Mouse (Mus musculus) testis, adult 2 months (tissue): ENCODE data around the gene Tcte1. TPM values are rescaled to one million over a fixed set of nuclear protein-coding genes. Genes with fewer than 3 reads are reported as not detected.

Experiments used
- H3K27ac ChIP-seq: fragments of 200-500 bp; 2 replicates; pipeline ENCODE4 v1.5.1; 2012; ENCODE audit warnings: low read depth, low read length; ENCODE audit not compliant: control insufficient read depth, insufficient read depth
- H3K27me3 ChIP-seq: fragments of 200-500 bp; 2 replicates; pipeline ENCODE4 v1.6.1; 2012; ENCODE audit warnings: mild to moderate bottlenecking, low read length, moderate library complexity; ENCODE audit not compliant: control insufficient read depth, insufficient read depth
- H3K36me3 ChIP-seq: fragments of 200-500 bp; 2 replicates; pipeline ENCODE4 v1.6.1; 2012; ENCODE audit warnings: mild to moderate bottlenecking, low read length; ENCODE audit not compliant: control insufficient read depth, insufficient read depth
- H3K4me1 ChIP-seq: fragments of 200-500 bp; 2 replicates; pipeline ENCODE4 v1.6.1; 2012; ENCODE audit warnings: low read length; ENCODE audit not compliant: control insufficient read depth, insufficient read depth
- H3K4me3 ChIP-seq: fragments of 200-500 bp; 2 replicates; pipeline ENCODE4 v1.5.1; 2012; ENCODE audit warnings: low read depth, mild to moderate bottlenecking, low read length, moderate library complexity, mixed read lengths; ENCODE audit not compliant: control insufficient read depth
- CTCF ChIP-seq: fragments of 200-500 bp; IDR thresholded peaks from 2 replicates; pipeline ENCODE4 v1.5.1; 2012; ENCODE audit warnings: low read depth, mild to moderate bottlenecking, inconsistent platforms, low read length, moderate library complexity; ENCODE audit not compliant: control insufficient read depth, insufficient read depth, insufficient replicate concordance
- POLR2A ChIP-seq: fragments of 200-500 bp; IDR thresholded peaks from 2 replicates; pipeline ENCODE4 v1.6.1; 2012; ENCODE audit warnings: low read depth, mild to moderate bottlenecking, inconsistent platforms, low read length, moderate library complexity; ENCODE audit not compliant: control insufficient read depth
- polyA plus RNA-seq: library from polyadenylated mRNA; depleted of rRNA; stranded (reverse); fragments of >200 nt; gene quantifications from 2 replicates; pipeline ENCODE4 v1.2.3, GENCODE M21; 2012; rRNA removed

Gene Tcte1
- polyA plus RNA-seq, 1 experiment: 261 TPM

DNA sequence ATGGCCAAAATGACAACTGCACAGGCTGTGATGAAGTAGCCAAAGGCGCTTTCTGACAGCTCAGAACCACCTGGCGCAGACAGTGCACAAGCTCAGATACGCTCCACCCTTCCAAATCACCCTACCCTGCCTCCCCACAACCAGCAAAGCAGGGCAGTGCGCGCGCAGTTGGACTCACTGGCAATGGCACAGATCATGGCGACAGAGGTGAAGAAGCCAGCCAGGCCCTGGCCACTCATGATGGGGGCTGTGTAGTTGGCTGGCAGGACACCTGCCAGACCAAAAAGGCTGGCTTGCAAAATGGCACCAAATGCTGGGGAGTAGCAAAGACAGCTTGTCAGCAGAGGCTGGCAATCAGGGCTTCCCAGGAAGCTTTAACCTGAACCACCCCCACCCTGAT, 66.0 kb downstream of the Tcte1 start:
- no peaks in the 10 kb centered on the region for H3K36me3 ChIP-seq
- no peak for TF ChIP-seq POLR2A
- TF ChIP-seq CTCF: no peak
- H3K27me3 ChIP-seq: no peaks in the 10 kb centered on the region
- H3K4me3 ChIP-seq: no peak overlapping the region
- H3K4me1 ChIP-seq: peaks cover 29% of the 10 kb centered on the region
- H3K27ac ChIP-seq: no peak overlapping the region

DNA sequence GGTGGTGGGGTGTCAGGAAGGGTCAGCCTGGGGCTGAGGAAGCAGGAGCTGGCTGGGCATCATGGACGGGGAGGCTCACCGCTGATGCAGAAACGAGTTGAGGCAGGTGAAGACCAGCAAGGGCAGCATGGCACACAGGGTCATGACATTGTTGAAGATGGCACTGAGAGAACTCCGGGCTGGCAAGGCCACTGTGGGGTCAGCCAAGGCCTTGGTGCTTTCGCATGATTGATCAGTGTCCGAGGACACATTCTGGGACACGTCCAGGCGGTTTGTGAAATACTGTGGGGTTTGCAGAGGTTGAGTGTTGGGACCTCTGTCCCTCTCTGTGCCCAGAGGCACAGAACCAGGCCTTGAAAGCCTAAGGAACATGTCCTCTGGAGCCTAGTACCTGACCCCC, 66.6 kb downstream of the Tcte1 start:
- no peak overlapping the region for H3K4me3 ChIP-seq
- no peaks in the 10 kb centered on the region for H3K36me3 ChIP-seq
- peaks cover 23% of the 10 kb centered on the region for H3K4me1 ChIP-seq
- H3K27me3 ChIP-seq: no peaks in the 10 kb centered on the region
- TF ChIP-seq POLR2A (no peak), CTCF (no peak)
- no peak overlapping the region for H3K27ac ChIP-seq

DNA sequence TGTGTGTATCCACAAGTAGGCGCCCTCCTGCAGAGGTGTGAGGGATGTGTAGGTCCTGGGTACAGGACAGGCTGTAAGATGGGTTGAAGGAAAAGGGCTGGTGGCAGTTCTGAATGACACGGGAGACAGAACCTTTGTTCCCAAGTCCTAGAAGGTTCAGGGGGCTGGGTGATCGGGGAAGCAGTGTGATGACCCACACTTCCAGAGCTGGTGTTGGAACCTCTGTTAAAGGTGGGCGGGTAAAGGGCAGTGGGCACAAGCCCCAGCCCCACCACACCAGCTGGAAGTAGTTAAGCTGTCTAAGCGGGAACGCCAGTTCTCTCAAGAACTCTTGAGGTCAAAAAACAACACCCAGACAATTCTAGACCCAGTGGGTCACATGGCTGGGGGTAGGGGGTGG, 67.2 kb downstream of the Tcte1 start:
- TF ChIP-seq CTCF (no peak), POLR2A (no peak)
- no peaks in the 10 kb centered on the region for H3K36me3 ChIP-seq
- no peak overlapping the region for H3K4me3 ChIP-seq
- peaks cover 22% of the 10 kb centered on the region for H3K4me1 ChIP-seq
- no peak overlapping the region for H3K27ac ChIP-seq
- H3K27me3 ChIP-seq: no peaks in the 10 kb centered on the region

DNA sequence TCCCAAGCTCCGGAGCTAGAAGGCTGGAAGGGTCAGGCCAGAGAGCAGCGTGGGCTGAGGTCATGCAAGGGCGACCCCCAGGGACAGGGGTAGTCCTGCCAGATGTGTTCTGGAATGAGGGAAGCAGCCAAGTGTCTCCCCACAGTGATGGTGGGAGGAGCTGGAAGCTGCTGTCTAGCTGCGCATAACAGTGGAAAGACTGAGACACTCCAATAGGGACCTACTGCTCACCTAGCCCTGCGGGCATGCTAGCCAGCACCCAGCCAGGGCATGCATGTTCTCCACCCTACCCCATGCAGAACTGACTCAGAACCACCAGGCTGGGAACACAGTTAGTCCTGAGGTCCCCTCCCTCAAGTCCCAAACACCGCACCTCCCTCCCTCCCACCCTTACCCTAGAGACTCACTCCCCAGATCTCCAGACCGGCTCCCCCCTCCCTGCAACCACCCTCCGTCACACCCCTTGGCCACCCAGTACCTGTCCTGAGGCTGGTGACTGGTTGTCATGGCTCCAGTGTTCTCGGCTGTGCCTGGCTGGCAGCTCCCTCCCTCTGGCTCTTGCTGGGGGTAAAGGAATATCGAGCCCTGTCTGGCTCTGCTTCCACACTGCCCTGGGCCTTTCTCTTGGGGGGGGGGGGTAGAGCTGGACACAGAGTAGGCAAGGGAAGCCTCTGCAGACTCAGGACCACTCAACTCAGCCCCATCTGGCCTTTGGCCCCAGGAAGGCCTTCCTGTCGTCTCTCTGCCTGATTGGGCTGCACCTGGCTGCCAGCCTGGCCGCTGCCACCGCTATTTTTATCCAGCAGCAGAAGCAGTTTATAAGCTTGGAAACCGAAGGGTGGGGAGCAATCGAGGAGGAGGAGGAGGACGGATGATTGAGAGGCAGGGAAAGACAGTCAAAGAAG, 68.7 kb downstream of the Tcte1 start:
- Histone ChIP-seq H3K27ac (peak overlapping the region; percentile 85), H3K4me1 (peaks cover 30% of the 10 kb centered on the region), H3K4me3 (peak overlapping the region; percentile 51), H3K27me3 (no peaks in the 10 kb centered on the region), H3K36me3 (no peaks in the 10 kb centered on the region)
- TF ChIP-seq CTCF (no peak), POLR2A (no peak)

Other genes with a start within 250 kb of the Tcte1 start
- gene Cdc5l, start 89.7 kb upstream of the Tcte1 start, polyA plus RNA-seq: 9.3 and 9.8 TPM in 2 replicates
- gene Spats1, start 48.0 kb upstream of the Tcte1 start, polyA plus RNA-seq: 22.7 and 23.3 TPM in 2 replicates
- 19.3 and 23.4 TPM in 2 replicates for gene Aars2, start 16.6 kb upstream of the Tcte1 start, polyA plus RNA-seq
- gene Tmem151b, start 26.2 kb downstream of the Tcte1 start, polyA plus RNA-seq: 0.35 and 0.37 TPM in 2 replicates
- gene Nfkbie, start 32.3 kb downstream of the Tcte1 start, polyA plus RNA-seq: 0.83 and 0.95 TPM in 2 replicates
- 26.6 and 35.6 TPM in 2 replicates for gene Slc35b2, start 40.4 kb downstream of the Tcte1 start, polyA plus RNA-seq
- gene Hsp90ab1, start 49.8 kb downstream of the Tcte1 start, polyA plus RNA-seq: 99.1 and 109 TPM in 2 replicates
- 138 and 143 TPM in 2 replicates for gene Slc29a1, start 76.2 kb downstream of the Tcte1 start, polyA plus RNA-seq
- gene Mymx, start 78.7 kb downstream of the Tcte1 start, polyA plus RNA-seq: 3.4 and 4.4 TPM in 2 replicates
- 28.2 and 28.4 TPM in 2 replicates for gene Capn11, start 135.9 kb downstream of the Tcte1 start, polyA plus RNA-seq
- gene Mrpl14, start 162.9 kb downstream of the Tcte1 start, polyA plus RNA-seq: 15.4 and 18.8 TPM in 2 replicates
- 5.4 and 6.4 TPM in 2 replicates for gene Tmem63b, start 163.5 kb downstream of the Tcte1 start, polyA plus RNA-seq
- gene 1600014C23Rik, start 210.4 kb downstream of the Tcte1 start, polyA plus RNA-seq: 0.36 and 0.79 TPM in 2 replicates